ENCODE assay signal across 11 mouse cellular contexts in the genomic region with DNA sequence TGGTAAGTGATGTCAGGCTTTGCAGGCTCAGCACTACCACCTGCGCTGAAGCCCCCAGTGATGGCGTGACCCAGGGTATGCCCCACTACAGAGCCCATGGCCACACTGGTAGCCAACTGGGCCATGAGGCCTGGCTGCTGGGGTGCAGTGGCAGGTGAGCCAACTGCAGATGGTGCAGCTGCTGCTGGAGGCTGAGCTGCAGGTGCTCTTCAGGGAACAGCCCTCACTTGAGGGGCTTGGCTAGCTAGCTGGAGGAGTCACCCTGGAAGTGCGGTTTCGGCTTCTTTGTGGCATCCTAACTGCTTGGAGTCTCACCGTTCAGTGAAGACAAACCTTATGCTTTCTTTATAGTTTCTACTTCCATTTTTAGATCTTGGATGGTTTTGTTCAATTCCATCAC.
"Had no signal": no experiment of that assay in that cellular context is flagged by ENCODE, and none has a peak within 500 bp of the region (broad histone marks: within the 10 kb centered on the region; RNA-seq: fewer than 3 reads in every experiment).

No protein-coding gene starts in this region.

- DNase-seq: kidney, adult 18-20 months; kidney, adult 9 months; kidney, postnatal 14 days; kidney, postnatal 4 days; left cerebral cortex, postnatal 4 days; liver, postnatal 0 days; lung, embryonic 14.5 days; lung, postnatal 36 days; retina, postnatal 1 day; right cerebral cortex, postnatal 25 days; spleen, adult 18-20 months had no signal
